33 mouse cellular contexts compared by ENCODE assay signal in the genomic region with DNA sequence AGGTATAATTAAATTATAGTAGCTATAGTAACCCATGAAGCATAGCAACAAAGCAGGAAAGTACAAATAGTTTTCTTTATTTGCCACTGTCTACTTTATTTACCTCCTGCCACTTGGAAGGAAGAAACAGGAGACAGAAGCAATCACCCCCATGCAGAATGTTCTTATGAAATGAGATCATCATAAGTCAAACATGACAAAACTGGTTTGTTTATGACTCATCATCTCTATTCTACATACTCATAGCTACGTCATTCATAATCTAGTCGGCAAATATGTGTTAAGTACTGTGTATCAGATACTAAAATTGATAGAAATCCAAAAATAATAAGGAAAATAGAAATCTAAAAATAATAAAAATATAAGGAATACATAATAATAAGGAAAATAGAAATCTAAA. TPM values are rescaled to one million over a fixed set of nuclear protein-coding genes. Genes with fewer than 3 reads are reported as not detected.
"Had no signal": no experiment of that assay in that cellular context is flagged by ENCODE, and none has a peak within 500 bp of the region (broad histone marks: within the 10 kb centered on the region; RNA-seq: fewer than 3 reads in every experiment).

No protein-coding gene starts in this region.

- H3K27me3 ChIP-seq: embryonic facial prominence, embryonic 12.5 days; embryonic facial prominence, embryonic 13.5 days; embryonic facial prominence, embryonic 15.5 days; forebrain, embryonic 12.5 days; forebrain, embryonic 13.5 days; forebrain, embryonic 15.5 days had no signal

- H3K9ac ChIP-seq: embryonic facial prominence, embryonic 12.5 days; embryonic facial prominence, embryonic 13.5 days; embryonic facial prominence, embryonic 15.5 days; forebrain, embryonic 12.5 days; forebrain, embryonic 13.5 days; forebrain, embryonic 15.5 days; forebrain, postnatal 0 days had no signal

- H3K4me3 ChIP-seq: embryonic facial prominence, embryonic 10.5 days; embryonic facial prominence, embryonic 12.5 days; embryonic facial prominence, embryonic 13.5 days; embryonic facial prominence, embryonic 15.5 days; erythroblast, embryonic 14.5 days; forebrain, embryonic 10.5 days; forebrain, embryonic 12.5 days; forebrain, embryonic 13.5 days; forebrain, embryonic 15.5 days; gastrocnemius, adult 2 months; heart, adult 2 months; heart, embryonic 10.5 days had no signal

- H3K36me3 ChIP-seq: embryonic facial prominence, embryonic 10.5 days; embryonic facial prominence, embryonic 12.5 days; embryonic facial prominence, embryonic 13.5 days; embryonic facial prominence, embryonic 15.5 days; forebrain, embryonic 10.5 days; forebrain, embryonic 12.5 days; forebrain, embryonic 15.5 days; heart, embryonic 10.5 days had no signal

- H3K27ac ChIP-seq: embryonic facial prominence, embryonic 10.5 days; embryonic facial prominence, embryonic 12.5 days; embryonic facial prominence, embryonic 13.5 days; embryonic facial prominence, embryonic 15.5 days; forebrain, embryonic 10.5 days; forebrain, embryonic 12.5 days; forebrain, embryonic 13.5 days; forebrain, embryonic 15.5 days; gastrocnemius, adult 2 months; heart, adult 2 months; heart, embryonic 10.5 days had no signal

- DNase-seq: cerebellum, postnatal 10 days; cerebellum, postnatal 14 days; cerebellum, postnatal 25 days; cerebellum, postnatal 36 days; embryo, embryonic 11 days; forebrain, postnatal 0 days; gastrocnemius, adult 2 months; gastrocnemius, postnatal 10 days; gastrocnemius, postnatal 14 days; gastrocnemius, postnatal 25 days; gastrocnemius, postnatal 36 days; heart, adult 11 months; heart, adult 18-20 months; heart, adult 2 months had no signal

- H3K9me3 ChIP-seq: embryonic facial prominence, embryonic 10.5 days; embryonic facial prominence, embryonic 12.5 days; embryonic facial prominence, embryonic 13.5 days; embryonic facial prominence, embryonic 15.5 days; forebrain, embryonic 10.5 days; forebrain, embryonic 12.5 days; forebrain, embryonic 13.5 days; forebrain, embryonic 15.5 days; heart, embryonic 10.5 days had no signal

- ATAC-seq: forebrain, embryonic 13.5 days; forebrain, embryonic 14.5 days; forebrain, embryonic 15.5 days; forebrain, embryonic 16.5 days; forebrain, postnatal 0 days had no signal

- H3K4me2 ChIP-seq: embryonic facial prominence, embryonic 12.5 days; embryonic facial prominence, embryonic 13.5 days; embryonic facial prominence, embryonic 15.5 days; forebrain, embryonic 12.5 days; forebrain, embryonic 13.5 days; forebrain, embryonic 15.5 days; heart, embryonic 11.5 days had no signal

- H3K4me1 ChIP-seq: embryonic facial prominence, embryonic 10.5 days; embryonic facial prominence, embryonic 12.5 days; embryonic facial prominence, embryonic 15.5 days; forebrain, embryonic 10.5 days; forebrain, embryonic 12.5 days; forebrain, embryonic 13.5 days; forebrain, embryonic 15.5 days; heart, embryonic 10.5 days had no signal

RNA-seq across cellular contexts. Expression of gene Fam71d, which starts 49.0 kb away (rescaled TPM):
- total RNA-seq: forebrain, postnatal 0 days; gastrocnemius, adult 18-20 months; gastrocnemius, adult 8-10 months; gastrocnemius, postnatal 10 days; gastrocnemius, postnatal 25 days; granulocyte monocyte progenitor cell, adult 5-6 weeks; heart, adult 18-20 months; heart, adult 2 months; heart, adult 8-10 months had no signal
- polyA plus RNA-seq: embryonic facial prominence, embryonic 10.5 days; embryonic facial prominence, embryonic 11.5 days; embryonic facial prominence, embryonic 12.5 days; embryonic facial prominence, embryonic 13.5 days; embryonic facial prominence, embryonic 14.5 days; embryonic facial prominence, embryonic 15.5 days; erythroblast, embryonic 14.5 days; forebrain, embryonic 10.5 days; forebrain, postnatal 0 days; heart, embryonic 11.5 days had no signal
